In the genomic region with DNA sequence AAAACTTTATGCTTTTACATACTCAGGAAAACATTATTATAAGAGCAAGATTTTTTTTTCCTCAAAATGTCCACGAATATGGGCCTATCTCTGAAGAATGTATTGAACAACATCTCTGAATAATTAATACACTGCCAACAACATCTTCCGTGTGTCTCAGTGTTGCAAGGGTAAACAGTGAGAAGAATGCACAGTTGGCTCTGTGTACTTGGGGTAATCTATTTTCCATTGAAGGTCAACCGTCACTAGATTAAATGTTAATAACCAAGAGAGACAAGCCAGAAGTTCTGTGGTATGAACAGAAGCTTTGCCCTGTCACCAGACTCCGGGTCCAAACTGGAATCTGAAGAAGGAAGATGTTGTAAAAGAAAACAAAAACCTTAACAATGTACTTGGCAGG, we compare ENCODE assay signal across 23 mouse cellular contexts.
"Had no signal": no experiment of that assay in that cellular context is flagged by ENCODE, and none has a peak within 500 bp of the region (broad histone marks: within the 10 kb centered on the region; RNA-seq: fewer than 3 reads in every experiment).

No protein-coding gene starts in this region.

- H3K36me3 ChIP-seq: heart, embryonic 15.5 days; hindbrain, embryonic 13.5 days; hindbrain, embryonic 15.5 days had no signal

- H3K27ac ChIP-seq: heart, adult 2 months; heart, embryonic 13.5 days; heart, embryonic 15.5 days; hindbrain, embryonic 13.5 days; hindbrain, embryonic 15.5 days; hindbrain, postnatal 0 days; limb, embryonic 13.5 days; limb, embryonic 15.5 days had no signal

- H3K9me3 ChIP-seq: heart, embryonic 13.5 days; heart, embryonic 15.5 days; hindbrain, embryonic 13.5 days; hindbrain, embryonic 15.5 days; limb, embryonic 13.5 days; limb, embryonic 15.5 days had no signal

- H3K4me2 ChIP-seq: heart, embryonic 11.5 days; heart, embryonic 13.5 days; heart, embryonic 15.5 days; hindbrain, embryonic 13.5 days; hindbrain, embryonic 15.5 days; limb, embryonic 13.5 days; limb, embryonic 15.5 days; liver, embryonic 11.5 days had no signal

- H3K4me1 ChIP-seq: hindbrain, embryonic 13.5 days; hindbrain, embryonic 15.5 days had no signal

- H3K4me3 ChIP-seq: heart, adult 2 months; heart, embryonic 13.5 days; heart, embryonic 15.5 days; hindbrain, embryonic 13.5 days; hindbrain, embryonic 15.5 days; limb, embryonic 13.5 days; limb, embryonic 15.5 days had no signal

- H3K27me3 ChIP-seq: heart, embryonic 13.5 days; heart, embryonic 15.5 days; hindbrain, embryonic 13.5 days; hindbrain, embryonic 15.5 days; limb, embryonic 13.5 days; limb, embryonic 15.5 days had no signal

- H3K9ac ChIP-seq: heart, embryonic 13.5 days; heart, embryonic 15.5 days; hindbrain, embryonic 13.5 days; hindbrain, embryonic 15.5 days; limb, embryonic 13.5 days; limb, embryonic 15.5 days had no signal

- DNase-seq: gastrocnemius, postnatal 14 days; gastrocnemius, postnatal 36 days; heart, adult 11 months; heart, adult 2 months; heart, postnatal 14 days; heart, postnatal 36 days; kidney, adult 11 months; kidney, adult 8-10 months; kidney, postnatal 10 days; kidney, postnatal 25 days; layer of hippocampus, adult 9-11 months; layer of hippocampus, postnatal 36 days; left cerebral cortex, postnatal 4 days had no signal

- ATAC-seq: hindbrain, postnatal 0 days; intestine, embryonic 16.5 days had no signal
